Mouse (Mus musculus) frontal cortex, postnatal 25 days (tissue): ENCODE measurements around the gene Ntpcr.

ENCODE experiments used
- DNase-seq, 2 experiments: peaks; one replicate each; pipeline ENCODE4 v3.0.0; 2022; ENCODE audit warnings: low spot score in 2 of 2

The Ntpcr gene

GRCm38 (mm10) chr8:125775031-125775430 is 45.3 kb downstream of the Ntpcr start:
- no peak for DNase-seq

GRCm38 (mm10) chr8:125776314-125776713 is 46.6 kb downstream of the Ntpcr start:
- DNase-seq = no peak

GRCm38 (mm10) chr8:125776800-125777199 is 47.0 kb downstream of the Ntpcr start:
- no peak for DNase-seq

GRCm38 (mm10) chr8:125777478-125778164 is 47.9 kb downstream of the Ntpcr start:
- DNase-seq = no peak

- no peak for DNase-seq
These were observed 49.2 kb downstream of the Ntpcr start for GRCm38 (mm10) chr8:125778919-125779318.

- DNase-seq = no peak
These were observed 49.9 kb downstream of the Ntpcr start for GRCm38 (mm10) chr8:125779656-125780055.

- no peak for DNase-seq
These were observed 52.4 kb downstream of the Ntpcr start for GRCm38 (mm10) chr8:125782161-125782560.

GRCm38 (mm10) chr8:125786886-125787285 is 57.1 kb downstream of the Ntpcr start:
- no peak for DNase-seq

GRCm38 (mm10) chr8:125792816-125793455 is 63.2 kb downstream of the Ntpcr start:
- DNase-seq = no peak

- no peak for DNase-seq
These were observed 65.6 kb downstream of the Ntpcr start for GRCm38 (mm10) chr8:125795341-125795740.

GRCm38 (mm10) chr8:125796970-125797369 is 67.2 kb downstream of the Ntpcr start:
- no peak for DNase-seq
